In genomic region chr11:116850833-116851477, GRCm38 (mm10) we compare ENCODE assay signal across 9 mouse cellular contexts. TPM values are rescaled to one million over a fixed set of nuclear protein-coding genes. Genes with fewer than 3 reads are reported as not detected.
DNase-seq lines count a peak whose midpoint lies in the region; ATAC-seq and TF ChIP-seq lines count a peak whose summit lies in the region.
"Had no signal": no experiment of that assay in that cellular context is flagged by ENCODE, and none has a peak within 500 bp of the region (broad histone marks: within the 10 kb centered on the region; RNA-seq: fewer than 3 reads in every experiment).

No protein-coding gene starts in this region.

- no peaks in the 10 kb centered on the region for H3K9me3 ChIP-seq in embryonic facial prominence, embryonic 14.5 days (ENCODE audit: control insufficient read depth, low read length)
- H3K9me3 ChIP-seq in limb, embryonic 10.5 days (replicated peaks), result no peaks in the 10 kb centered on the region
- H3K9me3 ChIP-seq in neural tube, embryonic 15.5 days (replicated peaks), result no peaks in the 10 kb centered on the region

- ATAC-seq in embryonic facial prominence, embryonic 14.5 days (ENCODE audit: low read depth), result no peak
- no peak for ATAC-seq in neural tube, embryonic 15.5 days (ENCODE audit: low FRiP score)

- peak; percentile 67 for DNase-seq in liver, adult 2 months (ENCODE audit: extremely low read depth, low read depth, low spot score)
- DNase-seq in liver, result no peak
- no peak for DNase-seq in embryonic facial prominence, embryonic 14.5 days (ENCODE audit: low spot score)
- DNase-seq in limb, embryonic 10.5 days (ENCODE audit: low spot score), result no peak
- no peak for DNase-seq in spleen, postnatal 4 days (ENCODE audit: low spot score in 2 of 2)
- DNase-seq in adrenal gland, postnatal 10 days, result no peak
- no peak for DNase-seq in embryo, embryonic 9.5 days (ENCODE audit: extremely low spot score)
- DNase-seq: kidney, postnatal 4 days had no signal

- peak overlapping the region; percentile 44; the same call in 1 of the 2 replicates for H3K9ac ChIP-seq in liver, adult 2 months (ENCODE audit: low read depth, low read length)
- peak overlapping the region; percentile 99 for H3K9ac ChIP-seq in embryonic facial prominence, embryonic 14.5 days (ENCODE audit: low read depth, low read length)
- peak overlapping the region; percentile 76 for H3K9ac ChIP-seq in neural tube, embryonic 15.5 days (replicated peaks)

- no peak for TF ChIP-seq CTCF in liver, adult 2 months (IDR thresholded peaks at IDR 0.05; ENCODE audit: low read depth, low read length)

- peaks cover 16% of the 10 kb centered on the region for H3K79me2 ChIP-seq in liver, adult 2 months (ENCODE audit: control insufficient read depth, insufficient read depth, low read length)

- H3K4me2 ChIP-seq in embryonic facial prominence, embryonic 14.5 days (ENCODE audit: low read depth, low read length), result peak overlapping the region; percentile 67
- H3K4me2 ChIP-seq in neural tube, embryonic 15.5 days, result peak overlapping the region; percentile 81

- peaks cover 9% of the 10 kb centered on the region for H3K4me1 ChIP-seq in liver, adult 2 months (ENCODE audit: control insufficient read depth, insufficient read depth, low read length)
- H3K4me1 ChIP-seq in embryonic facial prominence, embryonic 14.5 days (ENCODE audit: control insufficient read depth, insufficient read depth, low read length), result peaks cover 12% of the 10 kb centered on the region
- H3K4me1 ChIP-seq in limb, embryonic 10.5 days, result peaks cover 28% of the 10 kb centered on the region
- peaks cover 41% of the 10 kb centered on the region for H3K4me1 ChIP-seq in neural tube, embryonic 15.5 days

- no peak overlapping the region for H3K27ac ChIP-seq in liver, adult 2 months (replicated peaks; ENCODE audit: insufficient read depth, low read depth, low read length)
- H3K27ac ChIP-seq in embryonic facial prominence, embryonic 14.5 days (replicated peaks; ENCODE audit: low read depth, low read length), result peak overlapping the region; percentile 99; the same call in 1 of the 2 replicates
- no peak overlapping the region for H3K27ac ChIP-seq in limb, embryonic 10.5 days
- H3K27ac ChIP-seq in neural tube, embryonic 15.5 days (replicated peaks), result peak overlapping the region; percentile 96

- peaks cover 32% of the 10 kb centered on the region for H3K36me3 ChIP-seq in liver, adult 2 months (ENCODE audit: control insufficient read depth, insufficient read depth, low read length)
- H3K36me3 ChIP-seq in embryonic facial prominence, embryonic 14.5 days (ENCODE audit: control insufficient read depth, insufficient read depth, low read length), result peaks cover 45% of the 10 kb centered on the region
- peaks cover 59% of the 10 kb centered on the region for H3K36me3 ChIP-seq in limb, embryonic 10.5 days
- H3K36me3 ChIP-seq in neural tube, embryonic 15.5 days, result peaks cover 22% of the 10 kb centered on the region

- H3K4me3 ChIP-seq in liver, adult 2 months (ENCODE audit: insufficient read depth, low read depth, low read length), result peak overlapping the region; percentile 96
- peak overlapping the region; percentile 99 for H3K4me3 ChIP-seq in embryonic facial prominence, embryonic 14.5 days (ENCODE audit: low read depth, low read length)
- H3K4me3 ChIP-seq in limb, embryonic 10.5 days, result peak overlapping the region; percentile 93
- peak overlapping the region; percentile 99 for H3K4me3 ChIP-seq in neural tube, embryonic 15.5 days (replicated peaks)

- H3K27me3 ChIP-seq in liver, adult 2 months (ENCODE audit: control insufficient read depth, insufficient read depth, low read length), result no peaks in the 10 kb centered on the region
- no peaks in the 10 kb centered on the region for H3K27me3 ChIP-seq in embryonic facial prominence, embryonic 14.5 days (replicated peaks; ENCODE audit: control insufficient read depth, insufficient read depth, low read length)
- H3K27me3 ChIP-seq in limb, embryonic 10.5 days (ENCODE audit: low read depth, poor library complexity, severe bottlenecking), result no peaks in the 10 kb centered on the region
- H3K27me3 ChIP-seq in neural tube, embryonic 15.5 days (replicated peaks), result no peaks in the 10 kb centered on the region

- no peak for TF ChIP-seq POLR2A in liver, adult 2 months (IDR thresholded peaks at IDR 0.05; ENCODE audit: extremely low read depth, insufficient read depth, low read length)

- WGBS in liver, adult 2 months, result 3% methylated on average over 6 of the region's 6 CpGs
- WGBS in embryonic facial prominence, embryonic 14.5 days, result 29% methylated on average over 6 of the region's 6 CpGs
- 55% methylated on average over 6 of the region's 6 CpGs for WGBS in limb, embryonic 10.5 days
- WGBS in neural tube, embryonic 15.5 days, result 43% methylated on average over 6 of the region's 6 CpGs

RNA-seq across cellular contexts. Expression of gene Mfsd11, which starts 1.3 kb away (rescaled TPM):
- total RNA-seq in liver, adult 2 months (2014; rRNA removed), result 5.1 and 9.1 TPM in 2 replicates
- polyA plus RNA-seq in liver, adult 2 months (2012; rRNA removed), result 11.9 and 16.6 TPM in 2 replicates
- polyA plus RNA-seq in embryonic facial prominence, embryonic 14.5 days (2014; fragmentation: Nextera tagmentation; extraction: Ambion mirVana), result 42.8 and 43.9 TPM in 2 replicates
- polyA plus RNA-seq in limb, embryonic 10.5 days (2016; fragmentation: Nextera tagmentation; extraction: Ambion mirVana), result 17.9 and 22.5 TPM in 2 replicates
- 43.5 and 51.6 TPM in 2 replicates for polyA plus RNA-seq in neural tube, embryonic 15.5 days (2015; fragmentation: Nextera tagmentation; extraction: Ambion mirVana)
- 10 to 100 TPM; 26.8 to 44.4 TPM for total RNA-seq in adrenal gland, postnatal 10 days (2021)

RNA-seq across cellular contexts. Expression of gene Srsf2, which starts 1.9 kb away (rescaled TPM):
- total RNA-seq in liver, adult 2 months (2014; rRNA removed), result 50.6 and 60.3 TPM in 2 replicates
- 206 and 250 TPM in 2 replicates for polyA plus RNA-seq in liver, adult 2 months (2012; rRNA removed)
- polyA plus RNA-seq in embryonic facial prominence, embryonic 14.5 days (2014; fragmentation: Nextera tagmentation; extraction: Ambion mirVana), result 663 and 697 TPM in 2 replicates
- polyA plus RNA-seq in limb, embryonic 10.5 days (2016; fragmentation: Nextera tagmentation; extraction: Ambion mirVana), result 925 and 971 TPM in 2 replicates
- 514 and 555 TPM in 2 replicates for polyA plus RNA-seq in neural tube, embryonic 15.5 days (2015; fragmentation: Nextera tagmentation; extraction: Ambion mirVana)
- total RNA-seq in adrenal gland, postnatal 10 days (2021), result 100 to 1,000 TPM; 222 to 286 TPM

RNA-seq across cellular contexts. Expression of gene Jmjd6, which starts 7.7 kb away (rescaled TPM):
- 17.8 and 18.2 TPM in 2 replicates for total RNA-seq in liver, adult 2 months (2014; rRNA removed)
- polyA plus RNA-seq in liver, adult 2 months (2012; rRNA removed), result 12.2 and 12.3 TPM in 2 replicates
- polyA plus RNA-seq in embryonic facial prominence, embryonic 14.5 days (2014; fragmentation: Nextera tagmentation; extraction: Ambion mirVana), result 72.9 and 74.8 TPM in 2 replicates
- 93.1 and 111 TPM in 2 replicates for polyA plus RNA-seq in limb, embryonic 10.5 days (2016; fragmentation: Nextera tagmentation; extraction: Ambion mirVana)
- polyA plus RNA-seq in neural tube, embryonic 15.5 days (2015; fragmentation: Nextera tagmentation; extraction: Ambion mirVana), result 63.2 and 68.6 TPM in 2 replicates
- total RNA-seq in adrenal gland, postnatal 10 days (2021), result 10 to 100 TPM; 36.0 to 38.4 TPM

RNA-seq across cellular contexts. Expression of gene Mettl23, which starts 7.9 kb away (rescaled TPM):
- total RNA-seq in liver, adult 2 months (2014; rRNA removed), result 31.7 and 31.9 TPM in 2 replicates
- polyA plus RNA-seq in liver, adult 2 months (2012; rRNA removed), result 21.0 and 30.7 TPM in 2 replicates
- polyA plus RNA-seq in embryonic facial prominence, embryonic 14.5 days (2014; fragmentation: Nextera tagmentation; extraction: Ambion mirVana), result 75.8 and 77.4 TPM in 2 replicates
- 56.5 and 59.5 TPM in 2 replicates for polyA plus RNA-seq in limb, embryonic 10.5 days (2016; fragmentation: Nextera tagmentation; extraction: Ambion mirVana)
- 64.7 and 66.7 TPM in 2 replicates for polyA plus RNA-seq in neural tube, embryonic 15.5 days (2015; fragmentation: Nextera tagmentation; extraction: Ambion mirVana)
- total RNA-seq in adrenal gland, postnatal 10 days (2021), result 10 to 100 TPM; 29.1 to 35.3 TPM

RNA-seq across cellular contexts. Expression of gene Mxra7, which starts 23.1 kb away (rescaled TPM):
- total RNA-seq in liver, adult 2 months (2014; rRNA removed), result 1.4 and 1.7 TPM in 2 replicates
- polyA plus RNA-seq in liver, adult 2 months (2012; rRNA removed), result 3.2 and 3.4 TPM in 2 replicates
- 17.3 and 17.6 TPM in 2 replicates for polyA plus RNA-seq in embryonic facial prominence, embryonic 14.5 days (2014; fragmentation: Nextera tagmentation; extraction: Ambion mirVana)
- 13.9 and 14.9 TPM in 2 replicates for polyA plus RNA-seq in limb, embryonic 10.5 days (2016; fragmentation: Nextera tagmentation; extraction: Ambion mirVana)
- 38.2 and 43.2 TPM in 2 replicates for polyA plus RNA-seq in neural tube, embryonic 15.5 days (2015; fragmentation: Nextera tagmentation; extraction: Ambion mirVana)
- total RNA-seq in adrenal gland, postnatal 10 days (2021), result 10 to 100 TPM; 33.7 to 40.0 TPM

Comparison
In these comparisons a context has a peak if more than half of its experiments do, and no peak if none do; other contexts are left out.
1. H3K27ac ChIP-seq: peak in embryonic facial prominence, embryonic 14.5 days (single experiment) and neural tube, embryonic 15.5 days (single experiment); none in liver, adult 2 months (single experiment) and limb, embryonic 10.5 days (single experiment).
2. H3K9ac ChIP-seq: peak in every context shown above with its lines; median percentile 99 in embryonic facial prominence, embryonic 14.5 days; 76 in neural tube, embryonic 15.5 days; 44 in liver, adult 2 months.
3. Peak in every context shown above with its lines, with median percentiles within 50 percentile points of each other: H3K4me3 ChIP-seq.